Mouse (Mus musculus): ENCODE results near the gene 5530401A14Rik.

5530401A14Rik gene

DNA sequence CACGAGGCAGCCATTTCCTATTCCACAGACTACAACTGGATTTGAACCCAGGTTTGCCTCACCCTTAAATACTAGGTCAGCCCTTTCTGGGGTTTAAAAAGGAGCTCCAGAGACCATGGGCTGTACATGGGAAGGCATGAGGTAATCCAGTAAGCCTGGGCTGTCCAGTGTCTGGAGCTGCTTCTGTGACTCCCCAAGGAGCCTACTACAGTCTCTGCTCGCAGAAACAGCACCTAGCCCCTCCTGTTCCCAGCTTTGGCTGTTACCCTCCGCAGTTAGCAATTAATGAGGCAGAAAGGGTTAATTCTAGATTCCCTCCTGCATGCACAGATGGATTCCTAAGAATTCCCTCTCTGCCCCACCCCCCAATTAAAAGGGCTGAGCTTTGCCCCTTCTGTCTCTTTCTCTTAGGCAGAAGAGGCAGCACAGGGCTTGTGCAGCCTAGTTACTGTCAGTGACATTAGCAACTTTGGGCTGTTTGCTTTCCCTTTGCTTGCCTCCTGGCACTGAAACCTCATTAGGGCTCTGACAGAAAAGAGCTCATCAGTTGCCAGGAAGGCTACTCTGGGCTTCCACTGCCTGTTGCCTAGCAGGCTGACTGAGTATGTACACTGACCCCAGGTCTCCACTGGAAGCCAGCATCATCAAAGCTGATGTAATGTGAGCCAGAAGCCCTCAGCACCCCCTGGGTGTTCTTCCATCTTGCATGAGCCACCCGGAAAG, at the start of gene 5530401A14Rik:
Gene 5530401A14Rik (plus strand): TSS at position 424 of the 723 bp plus-strand sequence.
- no peak for DNase-seq (ENCODE audit: extremely low spot score, low read depth, low spot score)

GRCm38 (mm10) chr11:81814816-81815215, 45.7 kb upstream of the 5530401A14Rik start:
- no peak for DNase-seq (ENCODE audit: extremely low spot score, low read depth, low spot score)

- DNase-seq (ENCODE audit: extremely low spot score, low read depth, low spot score), result no peak
Observed at GRCm38 (mm10) chr11:81816531-81816930, 43.9 kb upstream of the 5530401A14Rik start.

DNA sequence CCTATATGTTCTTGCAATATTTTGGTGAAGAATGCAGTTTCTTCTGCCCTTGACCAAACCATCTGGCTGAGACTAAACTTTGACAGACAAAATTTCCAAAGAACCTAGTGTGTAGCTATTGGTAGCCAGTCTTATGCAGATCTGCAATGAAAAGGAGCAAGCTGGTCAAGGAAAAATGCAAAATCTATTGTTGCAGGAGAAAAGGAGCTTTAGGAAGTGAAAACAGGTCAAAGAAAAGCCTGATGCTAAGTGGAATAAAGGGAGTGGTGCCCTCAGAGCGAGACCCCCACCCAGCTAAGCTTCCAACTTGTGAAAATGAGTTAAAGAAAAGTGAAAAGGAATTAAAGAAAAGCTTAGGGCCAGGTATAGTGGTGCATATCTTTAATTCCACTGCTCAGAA, 28.1 kb upstream of the 5530401A14Rik start:
- no peak for DNase-seq (ENCODE audit: extremely low spot score, low read depth, low spot score)

GRCm38 (mm10) chr11:81838426-81838825, 22.0 kb upstream of the 5530401A14Rik start:
- DNase-seq (ENCODE audit: extremely low spot score, low read depth, low spot score), result no peak

DNA sequence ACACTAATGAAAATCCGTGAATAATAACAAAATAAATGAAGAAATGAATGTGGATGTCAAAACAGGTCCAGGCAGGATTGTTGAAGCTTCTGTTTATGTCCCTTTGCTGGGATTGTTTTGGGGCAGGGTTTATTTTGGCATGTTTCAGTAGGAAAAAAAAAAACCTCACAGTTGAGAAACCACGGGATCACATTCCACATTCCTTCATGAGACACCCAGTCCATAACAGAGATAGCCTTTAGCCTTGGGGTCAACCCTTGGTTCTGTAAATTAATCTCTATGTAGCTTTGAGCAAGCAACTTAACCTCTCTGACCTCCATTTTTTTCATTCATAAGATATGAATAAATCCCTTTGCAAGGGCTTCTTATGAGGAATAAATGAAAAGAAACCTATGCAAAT, 19.5 kb upstream of the 5530401A14Rik start:
- DNase-seq (ENCODE audit: extremely low spot score, low read depth, low spot score), result no peak

- no peak for DNase-seq (ENCODE audit: extremely low spot score, low read depth, low spot score)
Observed at GRCm38 (mm10) chr11:81845010-81845685, 15.3 kb upstream of the 5530401A14Rik start.

GRCm38 (mm10) chr11:81845686-81846036, 14.8 kb upstream of the 5530401A14Rik start:
- no peak for DNase-seq (ENCODE audit: extremely low spot score, low read depth, low spot score)

DNA sequence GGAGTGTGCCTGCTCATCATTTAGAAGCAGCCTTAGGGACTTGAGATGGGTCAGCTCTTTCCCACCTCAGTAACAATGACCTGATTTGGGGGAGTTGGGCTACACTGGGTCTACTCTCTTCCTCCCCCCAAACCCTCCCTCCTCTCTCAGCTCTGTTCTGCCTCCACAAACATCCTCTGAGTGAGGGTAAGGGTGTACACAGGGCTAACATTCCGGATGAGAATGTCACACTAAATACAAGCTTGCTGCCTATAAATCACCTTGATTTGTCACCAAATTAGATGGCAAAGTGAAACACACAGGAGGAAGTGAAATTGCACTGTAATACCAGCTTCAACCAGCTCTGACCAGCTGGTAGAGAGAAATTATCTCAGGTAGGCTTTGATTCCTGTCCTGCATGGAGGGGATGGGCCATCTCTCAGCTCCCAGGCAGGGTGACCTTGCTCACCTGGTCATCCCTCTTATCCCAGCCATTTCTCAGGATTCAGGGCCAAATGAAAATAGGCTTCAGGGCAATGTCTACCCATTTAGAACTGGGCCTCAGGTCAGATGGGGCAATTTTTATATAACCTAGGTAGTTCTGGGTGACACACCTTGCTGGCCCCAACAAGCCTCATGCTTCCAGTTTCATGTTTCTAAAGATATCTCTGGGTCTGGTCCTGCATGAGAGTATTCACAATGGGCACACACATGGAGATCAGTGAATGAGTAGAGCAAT, 12.5 kb upstream of the 5530401A14Rik start:
- no peak for DNase-seq (ENCODE audit: extremely low spot score, low read depth, low spot score)

DNA sequence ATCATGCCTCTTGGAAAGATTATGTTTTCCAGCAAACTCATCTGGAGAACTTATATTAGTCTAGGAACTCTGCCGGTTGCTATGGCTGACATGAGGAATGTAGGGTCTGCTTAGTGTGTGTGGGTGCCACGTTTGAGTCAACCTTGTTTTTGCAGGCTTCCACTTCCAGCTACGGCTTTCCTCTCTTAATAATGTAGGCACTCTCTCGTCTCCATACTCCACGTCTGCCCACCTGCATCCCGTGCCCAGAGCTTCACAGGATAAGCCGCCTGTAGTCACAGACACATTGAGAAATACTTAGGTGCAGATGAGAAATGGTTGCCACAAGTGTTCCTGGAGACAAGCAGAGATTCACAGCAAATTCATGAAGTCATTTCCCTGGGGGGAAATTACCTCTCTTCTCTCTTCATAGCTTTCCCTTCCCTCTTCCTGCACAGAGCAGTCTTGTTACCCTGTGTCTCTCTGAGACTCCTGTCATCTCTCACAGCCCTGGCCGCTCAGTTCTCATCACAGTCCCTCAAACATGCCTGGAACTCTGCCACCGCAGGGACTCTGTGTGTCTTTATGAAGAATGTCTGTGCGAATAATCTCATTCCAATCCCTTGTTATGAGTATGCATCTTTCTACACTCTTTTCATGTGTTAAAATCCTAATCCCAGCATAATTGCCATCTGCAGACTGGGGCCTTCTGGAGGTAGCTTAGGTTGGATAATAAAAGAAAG, 5.3 kb downstream of the 5530401A14Rik start:
- DNase-seq (ENCODE audit: extremely low spot score, low read depth, low spot score), result no peak

DNA sequence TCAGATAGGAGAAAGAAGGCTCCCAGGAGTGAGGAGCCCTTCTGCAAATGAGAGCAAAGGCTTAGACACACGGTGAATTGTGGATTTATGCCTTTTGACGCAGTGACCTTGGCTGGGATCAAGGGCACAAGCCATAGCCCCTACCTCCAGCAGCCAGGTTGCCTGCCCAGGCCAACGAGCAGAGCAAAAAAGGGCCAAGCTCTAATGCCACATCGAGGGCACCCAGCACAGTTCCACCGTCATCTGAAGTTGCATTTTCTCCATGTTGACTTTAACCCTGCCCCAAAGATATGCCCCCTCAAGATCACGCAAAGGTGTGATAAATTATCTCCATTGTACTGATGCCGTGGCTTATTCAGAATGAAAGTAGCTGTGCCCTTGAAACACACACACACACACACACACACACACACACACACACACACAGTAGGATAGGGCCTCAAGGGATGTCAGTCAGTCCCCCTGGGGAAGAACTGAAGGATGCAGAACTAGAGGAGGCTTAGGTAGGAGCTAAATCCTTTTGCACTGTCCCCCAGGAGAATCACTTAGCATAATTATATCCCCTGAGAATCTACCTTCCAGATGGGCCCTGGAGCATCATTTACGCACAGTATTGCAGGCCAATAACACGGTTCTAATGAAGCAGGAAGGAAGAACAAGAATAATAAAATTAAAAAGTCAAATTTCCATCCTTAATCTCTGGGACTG, 11.2 kb downstream of the 5530401A14Rik start:
- no peak for DNase-seq (ENCODE audit: extremely low spot score, low read depth, low spot score)

DNA sequence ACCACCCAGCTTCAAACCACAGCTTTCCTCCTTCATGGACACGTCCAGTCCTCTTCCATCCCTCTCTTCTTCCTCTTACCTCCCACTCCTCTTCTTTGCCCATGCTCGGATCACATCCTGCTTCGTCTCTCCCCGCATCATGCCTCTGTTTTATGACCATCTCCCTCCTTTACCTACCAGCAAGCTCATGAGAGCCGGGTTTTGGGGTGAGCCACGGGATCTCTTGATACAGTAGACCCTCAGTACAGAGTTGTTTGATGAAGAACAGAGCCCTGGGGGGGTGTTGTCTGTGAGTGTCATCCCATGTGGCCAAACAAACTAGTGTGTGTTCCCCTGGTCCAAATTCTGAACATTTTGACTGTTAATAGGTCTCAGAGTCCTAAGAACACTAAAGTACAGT, 36.0 kb downstream of the 5530401A14Rik start:
- DNase-seq (ENCODE audit: extremely low spot score, low read depth, low spot score), result no peak

GRCm38 (mm10) chr11:81897547-81898354, 37.3 kb downstream of the 5530401A14Rik start:
- peak; percentile 6 for DNase-seq (ENCODE audit: extremely low spot score, low read depth, low spot score)

DNA sequence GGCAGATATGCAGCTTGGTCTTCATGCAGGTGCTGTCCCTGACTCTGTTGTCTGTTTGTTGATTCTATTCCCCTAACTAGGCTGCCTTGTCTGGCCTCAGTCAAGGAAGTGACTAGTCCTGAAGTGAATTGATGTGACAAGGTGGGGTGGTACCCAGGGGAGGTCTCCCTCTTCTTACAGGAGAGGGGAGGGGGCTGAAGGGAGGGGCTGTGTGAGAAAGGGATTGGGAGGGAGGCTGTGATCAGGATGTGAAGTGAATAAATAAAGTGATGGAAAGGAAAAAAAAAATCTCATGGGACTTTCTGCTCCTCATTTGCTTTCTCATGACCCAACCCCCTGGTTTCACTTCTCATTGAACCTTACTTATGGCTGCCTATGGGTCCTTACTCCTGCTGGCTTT, 41.8 kb downstream of the 5530401A14Rik start:
- DNase-seq (ENCODE audit: extremely low spot score, low read depth, low spot score), result no peak

DNA sequence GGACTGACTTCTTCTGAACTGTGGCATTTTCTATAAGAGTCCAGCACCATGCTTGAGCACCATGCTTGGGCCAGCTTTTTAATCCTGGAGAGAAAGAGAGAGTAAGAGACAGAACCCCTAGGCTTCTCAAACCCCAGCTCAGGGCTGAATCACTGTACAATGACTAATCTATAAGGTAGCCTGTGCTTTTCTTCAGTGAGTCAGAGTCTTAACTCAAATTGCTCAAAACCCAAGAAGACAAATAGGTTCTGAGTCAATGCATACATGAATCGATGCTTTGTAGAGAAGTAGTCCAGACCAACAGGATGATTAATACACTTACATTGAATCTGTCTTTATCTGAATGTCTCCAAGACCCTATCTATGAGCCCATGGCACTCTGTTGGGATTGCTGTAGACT, 48.3 kb downstream of the 5530401A14Rik start:
- no peak for DNase-seq (ENCODE audit: extremely low spot score, low read depth, low spot score)

DNA sequence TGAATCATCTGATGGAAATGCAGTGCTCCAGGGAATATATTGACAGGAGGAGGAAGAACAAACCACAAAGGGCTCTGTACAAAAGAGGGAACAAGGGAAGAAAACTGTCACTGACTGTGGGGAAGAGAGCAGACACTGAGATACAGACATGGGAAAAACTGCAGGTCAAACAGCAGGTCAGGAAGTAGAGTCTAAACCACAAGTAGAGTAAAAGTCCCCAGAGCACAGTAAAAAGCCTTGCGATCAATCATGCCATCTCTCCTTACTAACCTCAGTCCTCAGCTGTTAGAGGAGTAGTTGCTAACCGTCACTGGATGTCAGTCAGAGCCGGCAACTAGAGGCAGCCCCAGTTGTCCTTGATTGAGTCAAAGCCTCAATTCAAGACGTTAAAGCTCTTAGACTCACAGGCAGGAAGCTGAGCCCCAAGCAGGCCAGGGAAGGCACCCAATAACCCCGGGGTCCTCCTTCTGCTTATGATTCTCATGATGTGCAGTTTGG, 49.0 kb downstream of the 5530401A14Rik start:
- no peak for DNase-seq (ENCODE audit: extremely low spot score, low read depth, low spot score)

GRCm38 (mm10) chr11:81913071-81913470, 52.6 kb downstream of the 5530401A14Rik start:
- no peak for DNase-seq (ENCODE audit: extremely low spot score, low read depth, low spot score)

DNA sequence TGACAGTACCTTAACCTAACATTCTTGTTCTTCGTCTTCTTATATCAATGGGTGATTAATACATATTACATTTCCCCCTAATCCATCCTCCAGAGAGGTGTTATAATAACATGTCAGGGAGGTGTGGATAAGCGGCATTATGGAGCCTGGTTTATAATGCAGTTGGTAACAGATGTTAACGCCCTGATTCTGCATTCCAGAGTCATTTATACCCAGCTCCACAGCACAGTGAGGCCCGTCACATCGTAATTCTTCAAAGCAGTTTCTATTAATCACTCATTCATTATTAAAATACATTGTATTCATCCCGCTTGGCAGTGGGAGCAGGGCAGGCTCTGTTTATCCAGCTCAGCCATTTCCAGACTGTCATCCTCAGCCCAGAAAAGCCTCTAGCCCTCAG, 55.0 kb downstream of the 5530401A14Rik start:
- DNase-seq (ENCODE audit: extremely low spot score, low read depth, low spot score), result no peak

DNA sequence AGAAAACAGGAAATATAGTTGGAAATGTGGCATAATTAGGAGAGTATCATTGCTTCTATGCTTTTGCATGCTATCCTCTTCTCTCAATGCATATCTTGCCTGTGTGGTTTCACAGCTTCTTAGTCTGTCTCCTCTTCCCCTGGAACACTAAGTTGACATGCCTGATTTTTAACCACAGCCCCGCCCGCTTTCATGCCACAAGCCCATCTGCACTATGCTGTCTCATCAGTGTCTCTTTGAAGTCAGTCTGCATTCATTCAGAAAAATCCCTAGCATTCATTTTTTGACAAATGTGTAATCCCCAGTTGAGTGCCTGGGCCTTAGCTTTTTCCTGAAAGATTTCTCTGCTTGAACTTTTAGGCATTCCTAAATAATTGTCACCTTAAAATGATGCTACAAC, 62.6 kb downstream of the 5530401A14Rik start:
- no peak for DNase-seq (ENCODE audit: extremely low spot score, low read depth, low spot score)

DNA sequence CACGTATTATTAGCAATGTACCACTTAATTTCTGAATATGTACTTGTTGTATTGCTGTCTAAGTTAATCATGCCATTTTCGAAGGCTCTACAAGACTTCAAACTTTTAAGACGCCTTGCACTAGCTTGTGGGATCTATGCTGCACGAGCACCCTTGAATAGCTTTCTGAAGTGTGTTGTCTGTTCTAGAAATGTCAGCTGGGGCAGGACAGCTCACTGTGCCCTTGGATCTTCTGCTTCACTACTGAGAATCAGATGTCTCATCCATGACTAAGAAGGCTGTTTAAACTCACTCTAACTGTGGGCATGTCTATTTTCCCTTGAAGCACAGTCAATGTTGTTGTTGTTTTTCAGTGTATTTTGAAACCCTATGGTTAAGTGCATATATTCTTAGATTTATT, 63.2 kb downstream of the 5530401A14Rik start:
- DNase-seq (ENCODE audit: extremely low spot score, low read depth, low spot score), result no peak

All from hindlimb bud, embryonic 11.5 days (tissue).